ENCODE assay signal across 9 mouse cellular contexts in the genomic region with DNA sequence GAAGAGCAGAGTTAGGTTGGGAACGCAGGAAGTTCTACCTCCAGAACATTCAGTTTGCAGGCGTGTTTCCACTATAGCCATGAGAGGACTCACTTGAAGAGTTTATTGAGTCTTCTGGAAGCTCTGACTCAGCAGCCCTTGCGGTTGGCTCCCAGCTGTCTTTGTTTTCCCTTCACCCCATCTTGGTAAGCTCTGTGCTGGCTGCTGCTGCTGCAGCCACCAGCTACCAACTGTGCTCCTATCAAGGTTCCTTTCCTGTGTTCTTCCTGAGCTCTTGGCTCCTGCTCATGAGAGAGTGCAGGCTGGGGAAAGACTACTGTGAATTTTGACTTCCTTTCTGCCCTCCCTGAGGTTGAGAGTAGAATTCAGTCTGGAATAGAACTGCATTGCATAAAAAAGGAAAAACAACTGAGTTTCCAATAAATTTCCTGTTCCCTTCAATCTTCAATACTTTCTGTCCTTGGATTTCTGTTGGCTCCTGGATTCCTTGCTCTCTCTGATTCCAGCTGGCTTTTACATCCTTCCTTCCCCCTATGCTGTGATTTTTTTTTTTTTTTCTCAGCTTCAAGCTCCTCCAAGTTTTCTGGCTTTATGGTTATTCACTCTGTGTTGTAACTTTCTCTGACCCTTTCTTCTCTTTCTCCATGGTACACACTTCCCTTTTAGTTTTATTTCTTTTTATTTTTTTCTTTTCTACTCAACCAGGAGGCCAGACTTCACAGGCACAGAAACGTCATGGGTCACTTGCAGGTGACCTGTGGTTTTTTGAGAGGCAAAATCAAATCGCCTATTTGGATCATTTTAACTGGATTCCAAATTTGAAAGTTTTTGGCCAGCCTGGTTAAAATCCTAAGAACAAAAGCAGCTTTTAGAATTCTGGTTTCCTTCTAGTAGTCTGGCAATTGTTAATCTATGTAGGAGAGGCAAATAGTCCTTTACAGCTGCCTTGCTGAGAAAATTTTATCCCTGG. TPM values are rescaled to one million over a fixed set of nuclear protein-coding genes. Genes with fewer than 3 reads are reported as not detected.
A peak's percentile ranks its signal among the peaks of the same experiment; 100 is the strongest.
DNase-seq lines count a peak whose midpoint lies in the region; ATAC-seq and TF ChIP-seq lines count a peak whose summit lies in the region.
"Had no signal": no experiment of that assay in that cellular context is flagged by ENCODE, and none has a peak within 500 bp of the region (broad histone marks: within the 10 kb centered on the region; RNA-seq: fewer than 3 reads in every experiment).

No protein-coding gene starts in this region.

- no peak for TF ChIP-seq CTCF in lung, postnatal 0 days (IDR thresholded peaks at IDR 0.05)

- DNase-seq in cerebellum, adult 11-12 months = peak; percentile 33
- DNase-seq in cerebellum, adult 8-10 months = no peak
- DNase-seq in midbrain, embryonic 11.5 days (ENCODE audit: low spot score, missing footprints) = peak; percentile 81
- no peak for DNase-seq in midbrain, embryonic 14.5 days
- peak; percentile 80 for DNase-seq in lung, postnatal 0 days (ENCODE audit: low spot score)
- DNase-seq in thymus, postnatal 14 days = no peak
- no peak for DNase-seq in retina, postnatal 1 day

- H3K4me2 ChIP-seq in midbrain, embryonic 11.5 days = no peak overlapping the region
- no peak overlapping the region for H3K4me2 ChIP-seq in midbrain, embryonic 14.5 days (ENCODE audit: low read length)
- no peak overlapping the region for H3K4me2 ChIP-seq in heart, embryonic 16.5 days (ENCODE audit: low read depth, low read length)
- peak overlapping the region; percentile 22; the same call in 1 of the 2 replicates for H3K4me2 ChIP-seq in lung, postnatal 0 days (replicated peaks; ENCODE audit: low read depth, low read length)

- 35% methylated on average over 5 of the region's 5 CpGs for WGBS in midbrain, embryonic 11.5 days
- 38% methylated on average over 5 of the region's 5 CpGs for WGBS in midbrain, embryonic 14.5 days
- WGBS in heart, embryonic 16.5 days = 47% methylated on average over 5 of the region's 5 CpGs
- 23% methylated on average over 5 of the region's 5 CpGs for WGBS in lung, postnatal 0 days

- H3K9me3 ChIP-seq in midbrain, embryonic 11.5 days (ENCODE audit: control insufficient read depth, low read length) = no peaks in the 10 kb centered on the region
- no peaks in the 10 kb centered on the region for H3K9me3 ChIP-seq in midbrain, embryonic 14.5 days (ENCODE audit: control insufficient read depth, low read length)
- H3K9me3 ChIP-seq in heart, embryonic 16.5 days (replicated peaks; ENCODE audit: control insufficient read depth, low read length) = no peaks in the 10 kb centered on the region
- no peaks in the 10 kb centered on the region for H3K9me3 ChIP-seq in lung, postnatal 0 days (ENCODE audit: low read length)

- no peak overlapping the region for H3K27ac ChIP-seq in midbrain, embryonic 11.5 days (ENCODE audit: low read depth, low read length)
- no peak overlapping the region for H3K27ac ChIP-seq in midbrain, embryonic 14.5 days (replicated peaks; ENCODE audit: low read depth, low read length)
- H3K27ac ChIP-seq in heart, embryonic 16.5 days (ENCODE audit: low read length) = peak overlapping the region; percentile 73
- H3K27ac ChIP-seq in lung, postnatal 0 days (ENCODE audit: low read length) = peak overlapping the region; percentile 75

- peak; percentile 37 for TF ChIP-seq EP300 in lung, postnatal 0 days (IDR thresholded peaks at IDR 0.05)

- no peaks in the 10 kb centered on the region for H3K4me1 ChIP-seq in midbrain, embryonic 11.5 days (ENCODE audit: control insufficient read depth, insufficient read depth, low read length)
- no peaks in the 10 kb centered on the region for H3K4me1 ChIP-seq in midbrain, embryonic 14.5 days (ENCODE audit: control insufficient read depth, insufficient read depth, low read length)
- peaks cover 4% of the 10 kb centered on the region; the same call in 1 of the 2 replicates for H3K4me1 ChIP-seq in heart, embryonic 16.5 days (ENCODE audit: control insufficient read depth, insufficient read depth, low read length)
- H3K4me1 ChIP-seq in lung, postnatal 0 days (ENCODE audit: insufficient read depth, low read depth, low read length) = 0 out of 2 replicates have a peak, but pooled peaks cover 4% of the 10 kb centered on the region

- H3K4me3 ChIP-seq in midbrain, embryonic 11.5 days (ENCODE audit: low read depth, low read length) = no peak overlapping the region
- H3K4me3 ChIP-seq in midbrain, embryonic 14.5 days (replicated peaks; ENCODE audit: low read depth, low read length) = no peak overlapping the region
- H3K4me3 ChIP-seq in heart, embryonic 16.5 days (ENCODE audit: low read length) = no peak overlapping the region
- no peak overlapping the region for H3K4me3 ChIP-seq in lung, postnatal 0 days (ENCODE audit: low read depth, low read length)
- H3K4me3 ChIP-seq: erythroblast, embryonic 14.5 days had no signal

- H3K27me3 ChIP-seq in midbrain, embryonic 11.5 days (ENCODE audit: control insufficient read depth, insufficient read depth, low read length) = no peaks in the 10 kb centered on the region
- no peaks in the 10 kb centered on the region for H3K27me3 ChIP-seq in midbrain, embryonic 14.5 days (ENCODE audit: control insufficient read depth, insufficient read depth, low read length)
- no peaks in the 10 kb centered on the region for H3K27me3 ChIP-seq in heart, embryonic 16.5 days (ENCODE audit: control insufficient read depth, insufficient read depth, low read length)
- no peaks in the 10 kb centered on the region for H3K27me3 ChIP-seq in lung, postnatal 0 days (replicated peaks; ENCODE audit: insufficient read depth, low read length)

- ATAC-seq in midbrain, embryonic 11.5 days (ENCODE audit: low FRiP score) = no peak
- ATAC-seq in midbrain, embryonic 14.5 days (ENCODE audit: low FRiP score, low TSS enrichment) = no peak
- ATAC-seq in heart, embryonic 16.5 days (replicated peaks; ENCODE audit: extremely low read depth, insufficient read depth, low FRiP score) = peak; percentile 86
- ATAC-seq in lung, postnatal 0 days = peak; percentile 88

- H3K9ac ChIP-seq in midbrain, embryonic 11.5 days (ENCODE audit: low read length) = no peak overlapping the region
- no peak overlapping the region for H3K9ac ChIP-seq in midbrain, embryonic 14.5 days (replicated peaks; ENCODE audit: low read length)
- no peak overlapping the region for H3K9ac ChIP-seq in heart, embryonic 16.5 days (ENCODE audit: low read length)
- H3K9ac ChIP-seq in lung, postnatal 0 days (replicated peaks; ENCODE audit: low read depth) = no peak overlapping the region

- H3K36me3 ChIP-seq in midbrain, embryonic 11.5 days (ENCODE audit: control insufficient read depth, insufficient read depth, low read length) = no peaks in the 10 kb centered on the region
- no peaks in the 10 kb centered on the region for H3K36me3 ChIP-seq in midbrain, embryonic 14.5 days (ENCODE audit: control insufficient read depth, insufficient read depth, low read length)
- H3K36me3 ChIP-seq in heart, embryonic 16.5 days (ENCODE audit: control insufficient read depth, insufficient read depth) = no peaks in the 10 kb centered on the region
- no peaks in the 10 kb centered on the region for H3K36me3 ChIP-seq in lung, postnatal 0 days (ENCODE audit: insufficient read depth, low read length)

RNA-seq across cellular contexts. Expression of a gene that starts 9.9 kb away (rescaled TPM):
- polyA plus RNA-seq in midbrain, embryonic 11.5 days (2014; fragmentation: Nextera tagmentation; extraction: Ambion mirVana) = 13.9 and 14.3 TPM in 2 replicates
- polyA plus RNA-seq in midbrain, embryonic 14.5 days (2014; fragmentation: Nextera tagmentation; extraction: Ambion mirVana) = 22.4 and 30.4 TPM in 2 replicates
- polyA plus RNA-seq in heart, embryonic 16.5 days (2015; fragmentation: Nextera tagmentation; extraction: Ambion mirVana) = 0.75 and 1.2 TPM in 2 replicates
- 4.7 and 5.7 TPM in 2 replicates for polyA plus RNA-seq in lung, postnatal 0 days (2015; fragmentation: Nextera tagmentation; extraction: Ambion mirVana)
- polyA plus RNA-seq: erythroblast, embryonic 14.5 days had no signal

Comparison
In these comparisons a context has a peak if more than half of its experiments do, and no peak if none do; other contexts are left out.
1. DNase-seq: peak in cerebellum, adult 11-12 months (single experiment), midbrain, embryonic 11.5 days (single experiment) and lung, postnatal 0 days (single experiment); none in cerebellum, adult 8-10 months (single experiment), midbrain, embryonic 14.5 days (single experiment), thymus, postnatal 14 days (single experiment) and retina, postnatal 1 day (single experiment).
2. ATAC-seq: peak in heart, embryonic 16.5 days (single experiment) and lung, postnatal 0 days (single experiment); none in midbrain, embryonic 11.5 days (single experiment) and midbrain, embryonic 14.5 days (single experiment).
3. H3K27ac ChIP-seq: peak in heart, embryonic 16.5 days (single experiment) and lung, postnatal 0 days (single experiment); none in midbrain, embryonic 11.5 days (single experiment) and midbrain, embryonic 14.5 days (single experiment).